Mouse (Mus musculus) testis, adult 10 weeks (tissue): ENCODE data around the gene Sco1. TPM values are rescaled to one million over a fixed set of nuclear protein-coding genes. Genes with fewer than 3 reads are reported as not detected.

Source experiments
- polyA plus RNA-seq: library from polyadenylated mRNA; stranded (reverse); fragments of 350-450 nt; fragmentation: Illumina TruSeq; extraction: RNeasy Lipid Tissue Mini Kit (QIAGEN cat#74804); gene quantifications from one replicate; pipeline ENCODE4 v1.2.3, GENCODE M21; 2014; ENCODE audit warnings: low read depth, low replicate concordance

Gene Sco1
- polyA plus RNA-seq = 8.9 TPM

GRCm38 (mm10) chr11:67052321-67052952, at the start of gene Sco1, which contains the start of gene Adprm:
Sco1 (plus strand) TSS chr11:67052670.
Adprm (minus strand) TSS chr11:67052594.

GRCm38 (mm10) chr11:67024867-67025477, 27.5 kb upstream of the Sco1 start, which contains the start of gene Tmem220:
Tmem220 (plus strand) TSS chr11:67025154.

GRCm38 (mm10) chr11:67078000-67078399, 25.5 kb downstream of the Sco1 start, which contains the start of gene Myh3:
Myh3 (plus strand) TSS chr11:67078300.

Other genes starting within 250 kb of the Sco1 start
- not detected for gene Pirt, start 140.7 kb upstream of the Sco1 start, polyA plus RNA-seq
- not detected for gene Tmem238l, start 96.0 kb upstream of the Sco1 start, polyA plus RNA-seq
- 0.76 TPM for gene Tmem220, start 27.5 kb upstream of the Sco1 start, polyA plus RNA-seq
- gene Adprm, start 76 bp upstream of the Sco1 start, polyA plus RNA-seq = 15.9 TPM
- 0.04 TPM for gene Myh3, start 25.6 kb downstream of the Sco1 start, polyA plus RNA-seq
- not detected for gene Myh2, start 118.4 kb downstream of the Sco1 start, polyA plus RNA-seq
- gene Myh1, start 147.4 kb downstream of the Sco1 start, polyA plus RNA-seq = 0.42 TPM
- not detected for gene Myh4, start 185.4 kb downstream of the Sco1 start, polyA plus RNA-seq
- not detected for gene Myh8, start 224.5 kb downstream of the Sco1 start, polyA plus RNA-seq